ENCODE assay signal across 16 mouse cellular contexts in the genomic region with DNA sequence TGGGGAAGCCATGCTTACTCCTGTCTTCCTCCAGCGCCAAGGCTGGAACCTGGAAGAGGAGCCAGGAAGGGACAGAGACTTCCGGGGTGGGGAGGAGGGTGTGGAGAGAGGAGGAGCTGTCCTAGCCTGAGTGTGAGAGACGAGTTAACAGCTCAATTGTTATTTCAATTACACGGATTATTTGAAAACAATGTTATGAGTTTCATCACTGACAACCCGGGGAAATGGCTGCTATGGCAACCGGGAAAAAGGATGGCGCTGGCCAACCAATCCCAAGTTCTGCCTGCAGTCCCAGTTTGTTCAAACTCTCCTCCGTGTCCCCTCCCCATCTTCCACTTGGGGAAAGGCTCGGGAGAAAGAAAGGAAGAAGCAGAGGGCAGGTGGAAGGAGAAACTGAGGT. TPM values are rescaled to one million over a fixed set of nuclear protein-coding genes. Genes with fewer than 3 reads are reported as not detected.
DNase-seq lines count a peak whose midpoint lies in the region; ATAC-seq and TF ChIP-seq lines count a peak whose summit lies in the region.
"Had no signal": no experiment of that assay in that cellular context is flagged by ENCODE, and none has a peak within 500 bp of the region (broad histone marks: within the 10 kb centered on the region; RNA-seq: fewer than 3 reads in every experiment).

No protein-coding gene starts in this region.

- peaks cover 79% of the 10 kb centered on the region for H3K27me3 ChIP-seq in hindbrain, embryonic 13.5 days
- H3K27me3 ChIP-seq in midbrain, postnatal 0 days (ENCODE audit: insufficient read depth, low read length): no peaks in the 10 kb centered on the region
- H3K27me3 ChIP-seq in stomach, postnatal 0 days (ENCODE audit: control insufficient read depth, insufficient read depth, low read length): no peaks in the 10 kb centered on the region

- no peaks in the 10 kb centered on the region for H3K9me3 ChIP-seq in hindbrain, embryonic 13.5 days
- H3K9me3 ChIP-seq in midbrain, postnatal 0 days (ENCODE audit: low read length): no peaks in the 10 kb centered on the region
- H3K9me3 ChIP-seq in stomach, postnatal 0 days (ENCODE audit: control insufficient read depth, low read length): no peaks in the 10 kb centered on the region
- H3K9me3 ChIP-seq: embryonic facial prominence, embryonic 13.5 days; heart, embryonic 12.5 days; liver, embryonic 15.5 days had no signal

- peak overlapping the region; percentile 23; the same call in 1 of the 2 replicates for H3K4me2 ChIP-seq in hindbrain, embryonic 13.5 days
- H3K4me2 ChIP-seq in midbrain, postnatal 0 days (ENCODE audit: low read depth, low read length, poor library complexity, severe bottlenecking): peak overlapping the region; percentile 12; the same call in 1 of the 2 replicates
- H3K4me2 ChIP-seq in stomach, postnatal 0 days (replicated peaks; ENCODE audit: low read depth): no peak overlapping the region
- H3K4me2 ChIP-seq: embryonic facial prominence, embryonic 13.5 days; heart, embryonic 12.5 days; liver, embryonic 15.5 days had no signal

- no peak for ATAC-seq in hindbrain, embryonic 13.5 days (ENCODE audit: low FRiP score)
- ATAC-seq in midbrain, postnatal 0 days (ENCODE audit: low FRiP score): 0 out of 2 replicates have a peak, but pooled peaks have one; percentile 39
- ATAC-seq in stomach, postnatal 0 days (ENCODE audit: low FRiP score, low TSS enrichment): no peak
- ATAC-seq: inflammation-experienced regulatory T-cells, adult 6 months had no signal

- H3K4me1 ChIP-seq in hindbrain, embryonic 13.5 days (replicated peaks): peaks cover 76% of the 10 kb centered on the region
- H3K4me1 ChIP-seq in midbrain, postnatal 0 days (ENCODE audit: insufficient read depth, low read length): peaks cover 11% of the 10 kb centered on the region; the same call in 1 of the 2 replicates
- H3K4me1 ChIP-seq in stomach, postnatal 0 days (replicated peaks; ENCODE audit: control insufficient read depth, insufficient read depth): no peaks in the 10 kb centered on the region
- H3K4me1 ChIP-seq: heart, embryonic 12.5 days; liver, embryonic 15.5 days had no signal

- TF ChIP-seq CTCF in midbrain, postnatal 0 days (IDR thresholded peaks at IDR 0.05): no peak
- no peak for TF ChIP-seq CTCF in stomach, postnatal 0 days (IDR thresholded peaks at IDR 0.05; ENCODE audit: low read depth)

- DNase-seq in layer of hippocampus, adult 18-20 months (ENCODE audit: low spot score in 2 of 2): peak; percentile 46 to 65
- DNase-seq in layer of hippocampus, adult 8-10 months (ENCODE audit: low spot score in 2 of 2): no peak
- peak; percentile 10 for DNase-seq in adipocyte (ENCODE audit: low spot score)
- peak; percentile 72 for DNase-seq in midbrain, postnatal 0 days (ENCODE audit: low spot score)
- no peak for DNase-seq in stomach, postnatal 0 days (ENCODE audit: low spot score)
- DNase-seq in left cerebral cortex, adult 18-20 months (ENCODE audit: low spot score in 2 of 2): no peak
- no peak for DNase-seq in layer of hippocampus, adult 9-10 months (ENCODE audit: low spot score)
- DNase-seq: B cell, adult 2 months; cerebellum, adult 2 months; kidney, postnatal 25 days; right cerebral cortex, postnatal 14 days had no signal

- no peak overlapping the region; the same call in 1 of the 2 replicates for H3K27ac ChIP-seq in hindbrain, embryonic 13.5 days
- no peak overlapping the region for H3K27ac ChIP-seq in midbrain, postnatal 0 days (ENCODE audit: low read depth, low read length)
- no peak overlapping the region for H3K27ac ChIP-seq in stomach, postnatal 0 days (replicated peaks)
- H3K27ac ChIP-seq: embryonic facial prominence, embryonic 13.5 days; liver, embryonic 15.5 days had no signal

- no peak overlapping the region for H3K4me3 ChIP-seq in hindbrain, embryonic 13.5 days
- H3K4me3 ChIP-seq in midbrain, postnatal 0 days (ENCODE audit: low read depth, low read length): no peak overlapping the region
- H3K4me3 ChIP-seq in stomach, postnatal 0 days (ENCODE audit: low read depth, low read length): no peak overlapping the region
- H3K4me3 ChIP-seq: embryonic facial prominence, embryonic 13.5 days; heart, embryonic 12.5 days; liver, embryonic 15.5 days had no signal

- no peaks in the 10 kb centered on the region for H3K36me3 ChIP-seq in hindbrain, embryonic 13.5 days
- H3K36me3 ChIP-seq in midbrain, postnatal 0 days (ENCODE audit: insufficient read depth, low read length): no peaks in the 10 kb centered on the region
- no peaks in the 10 kb centered on the region for H3K36me3 ChIP-seq in stomach, postnatal 0 days (ENCODE audit: control insufficient read depth, insufficient read depth, low read length)
- H3K36me3 ChIP-seq: embryonic facial prominence, embryonic 13.5 days; heart, embryonic 12.5 days; liver, embryonic 15.5 days had no signal

- WGBS in hindbrain, embryonic 13.5 days: 3% methylated on average over 9 of the region's 9 CpGs
- WGBS in midbrain, postnatal 0 days: 6% methylated on average over 9 of the region's 9 CpGs
- WGBS in stomach, postnatal 0 days: 11% methylated on average over 9 of the region's 9 CpGs

- no peak overlapping the region for H3K9ac ChIP-seq in hindbrain, embryonic 13.5 days
- no peak overlapping the region for H3K9ac ChIP-seq in midbrain, postnatal 0 days (replicated peaks; ENCODE audit: low read length, poor library complexity, severe bottlenecking)
- no peak overlapping the region for H3K9ac ChIP-seq in stomach, postnatal 0 days (ENCODE audit: low read length)
- H3K9ac ChIP-seq: embryonic facial prominence, embryonic 13.5 days; heart, embryonic 12.5 days; liver, embryonic 15.5 days had no signal

- no peak for TF ChIP-seq EP300 in stomach, postnatal 0 days (optimal IDR thresholded peaks at IDR 0.05)

RNA-seq across cellular contexts. Expression of gene Cdh22, which starts 12.7 kb away (rescaled TPM):
- 10 to 100 TPM; 14.3 to 23.1 TPM for total RNA-seq in layer of hippocampus, adult 18-20 months (2021)
- total RNA-seq in layer of hippocampus, adult 8-10 months (2022): 10 to 100 TPM; 17.8 to 19.7 (median 18.2) TPM
- polyA plus RNA-seq in hindbrain, embryonic 13.5 days (2015; fragmentation: Nextera tagmentation; extraction: Ambion mirVana): 9.4 and 11.4 TPM in 2 replicates
- total RNA-seq in midbrain, postnatal 0 days (2014; rRNA removed): 41.3 and 47.9 TPM in 2 replicates
- 21.9 and 23.2 TPM in 2 replicates for polyA plus RNA-seq in midbrain, postnatal 0 days (2015; fragmentation: Nextera tagmentation; extraction: Ambion mirVana)
- 0.05 and 0.08 TPM in 2 replicates for polyA plus RNA-seq in stomach, postnatal 0 days (2015; fragmentation: Nextera tagmentation; extraction: Ambion mirVana)
- 10 to 100 TPM; 55.1 to 61.1 TPM for total RNA-seq in left cerebral cortex, adult 18-20 months (2021)
- polyA plus RNA-seq: heart, embryonic 12.5 days; inflammation-experienced regulatory T-cells, adult 6 months; liver, embryonic 15.5 days had no signal

Comparison
In these comparisons a context has a peak if more than half of its experiments do, and no peak if none do; other contexts are left out.
1. DNase-seq: peak in layer of hippocampus, adult 18-20 months (2 of 2), adipocyte (single experiment) and midbrain, postnatal 0 days (single experiment); none in layer of hippocampus, adult 8-10 months (0 of 2), stomach, postnatal 0 days (single experiment), left cerebral cortex, adult 18-20 months (0 of 2) and layer of hippocampus, adult 9-10 months (single experiment).